Comparison of ENCODE assay signal across 1 mouse cellular context in genomic region chr5:121230811-121231210, GRCm38 (mm10).
TF ChIP-seq lines count a peak whose summit lies in the region.

No protein-coding gene starts in this region.

TF ChIP-seq in MEL, 35 proteins besides CTCF, POLR2A, EP300 and RAD21 (continued from another document):
- no peak for TF ChIP-seq MEF2A (IDR thresholded peaks at IDR 0.05; ENCODE audit: extremely low read depth, insufficient replicate concordance, low read depth, low read length, poor library complexity, severe bottlenecking)
- TF ChIP-seq KAT2A (conservative IDR thresholded peaks at IDR 0.05; ENCODE audit: low read depth, low read length) = no peak
- TF ChIP-seq JUND (IDR thresholded peaks at IDR 0.05; ENCODE audit: low read depth, low read length) = no peak
- TF ChIP-seq ZC3H11A (IDR thresholded peaks at IDR 0.05; ENCODE audit: low read depth, low read length) = no peak
- no peak for TF ChIP-seq SMC3 (IDR thresholded peaks at IDR 0.05; ENCODE audit: low read depth, low read length)
- no peak for TF ChIP-seq MYB (IDR thresholded peaks at IDR 0.05; ENCODE audit: low read depth, low read length)
